Mouse (Mus musculus): ENCODE results near the gene Cacna1a. TPM values are rescaled to one million over a fixed set of nuclear protein-coding genes. Genes with fewer than 3 reads are reported as not detected.

Gene Cacna1a
- total and polyA plus RNA-seq, 2 experiments from 2014 or later: 8.6 to 31.1 TPM

DNA sequence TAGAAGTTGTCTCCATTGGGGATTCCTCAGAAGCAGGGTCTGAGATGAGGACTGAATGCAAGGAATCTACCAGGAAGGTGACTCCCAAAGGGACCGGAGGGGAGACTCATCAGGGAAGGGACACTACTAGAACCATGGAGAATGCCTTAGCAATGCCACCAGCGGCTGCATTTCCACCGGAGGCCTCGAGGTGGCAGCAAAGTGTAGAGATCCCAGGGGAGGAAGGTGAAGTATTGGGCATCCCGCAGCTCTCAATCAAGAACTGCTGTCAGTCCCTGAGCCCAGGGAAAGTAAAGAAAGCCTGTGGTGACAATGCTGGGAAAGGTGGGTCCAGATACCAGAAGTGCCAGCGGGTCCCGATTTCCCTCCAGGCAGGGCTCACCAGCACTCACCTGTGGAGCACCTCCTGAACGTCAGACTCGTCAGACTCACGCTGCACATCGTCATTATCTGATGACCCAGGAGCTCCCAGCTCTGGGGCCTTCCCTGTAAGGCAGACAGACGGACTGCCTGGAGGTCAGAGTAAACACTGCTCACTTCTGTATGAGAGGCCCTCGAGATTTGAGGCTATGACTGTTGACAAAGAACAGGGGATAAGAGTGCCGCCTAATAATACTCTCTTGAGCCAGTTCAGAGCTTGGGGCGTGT, 203.9 kb downstream of the Cacna1a start:
- Histone ChIP-seq H3K27me3 (ENCODE audit: insufficient read depth, low read length) (no peaks in the 10 kb centered on the region), H3K36me3 (ENCODE audit: insufficient read depth) (peaks cover 33% of the 10 kb centered on the region; the same call in 1 of the 2 replicates), H3K9me3 (ENCODE audit: low read length) (no peaks in the 10 kb centered on the region), H3K4me2 (ENCODE audit: low read depth) (no peak overlapping the region), H3K4me1 (ENCODE audit: insufficient read depth) (no peaks in the 10 kb centered on the region), H3K27ac (ENCODE audit: low read depth, low read length) (no peak overlapping the region), H3K4me3 (ENCODE audit: low read depth, low read length) (no peak overlapping the region), H3K9ac (no peak overlapping the region)
- peak; percentile 87 for DNase-seq
- 31% methylated on average over 15 of the region's 15 CpGs for WGBS
- peak; percentile 92 for TF ChIP-seq CTCF (IDR thresholded peaks at IDR 0.05; ENCODE audit: low read depth)
- ATAC-seq: peak; percentile 54

DNA sequence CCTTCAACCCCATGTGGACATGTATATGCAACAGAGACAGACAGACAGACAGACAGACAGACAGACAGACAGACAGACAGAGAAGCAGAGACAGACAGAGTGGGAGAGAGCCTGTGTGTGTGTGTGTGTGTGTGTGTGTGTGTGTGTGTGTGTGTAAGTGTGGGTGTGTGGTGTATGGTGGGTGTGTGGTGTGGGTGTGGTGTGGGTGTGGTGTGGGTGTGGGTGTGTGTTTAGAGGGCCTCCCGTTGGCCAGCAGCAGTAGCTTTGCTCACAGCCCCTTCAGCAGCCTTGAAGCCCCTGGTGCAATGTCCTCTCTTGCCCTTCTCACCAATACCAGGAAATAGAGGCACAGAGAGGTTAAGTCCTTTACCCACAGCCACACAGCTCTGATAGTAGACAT, 204.9 kb downstream of the Cacna1a start:
- Histone ChIP-seq H3K4me3 (ENCODE audit: low read depth, low read length) (no peak overlapping the region), H3K27me3 (ENCODE audit: insufficient read depth, low read length) (no peaks in the 10 kb centered on the region), H3K4me2 (ENCODE audit: low read depth) (no peak overlapping the region), H3K27ac (ENCODE audit: low read depth, low read length) (no peak overlapping the region), H3K9me3 (ENCODE audit: low read length) (no peaks in the 10 kb centered on the region), H3K9ac (no peak overlapping the region), H3K36me3 (ENCODE audit: insufficient read depth) (peaks cover 23% of the 10 kb centered on the region; the same call in 1 of the 2 replicates), H3K4me1 (ENCODE audit: insufficient read depth) (no peaks in the 10 kb centered on the region)
- WGBS: 89% methylated on average over 1 of the region's 1 CpGs
- no peak for DNase-seq
- no peak for ATAC-seq
- TF ChIP-seq CTCF (IDR thresholded peaks at IDR 0.05; ENCODE audit: low read depth): no peak

DNA sequence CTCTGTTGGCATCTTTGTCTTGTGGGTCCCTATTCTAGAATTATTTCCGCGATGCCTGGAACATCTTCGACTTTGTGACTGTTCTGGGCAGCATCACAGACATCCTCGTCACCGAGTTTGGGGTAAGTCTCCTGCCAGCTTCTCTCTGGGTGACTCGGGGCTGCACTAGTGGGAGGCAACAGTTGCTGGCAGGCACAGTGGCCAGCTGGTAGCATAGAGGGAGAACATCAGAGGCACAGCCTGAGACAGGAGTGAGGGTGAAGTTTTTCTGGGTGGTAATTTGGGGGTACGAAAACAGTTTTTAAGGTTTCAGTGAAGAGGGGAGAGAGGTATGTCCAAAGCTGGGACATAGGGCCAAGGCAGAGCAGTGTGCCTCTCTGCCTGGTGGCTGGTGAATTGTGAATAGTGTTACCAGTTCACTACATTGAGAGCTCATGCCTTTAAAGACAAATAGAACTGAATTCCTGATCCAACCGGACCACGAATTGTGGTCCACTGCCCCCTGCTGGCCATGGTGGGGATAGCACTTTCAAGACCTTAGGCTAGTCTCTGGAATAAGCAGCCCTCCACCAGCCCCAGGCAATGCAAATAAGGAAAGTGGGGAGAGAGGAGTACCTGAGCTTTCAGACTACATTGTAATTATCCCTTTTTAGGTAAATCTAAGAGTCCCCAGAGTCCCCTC, 206.0 kb downstream of the Cacna1a start:
- Histone ChIP-seq H3K9me3 (ENCODE audit: low read length) (no peaks in the 10 kb centered on the region), H3K4me3 (ENCODE audit: low read depth, low read length) (no peak overlapping the region), H3K4me1 (ENCODE audit: insufficient read depth) (no peaks in the 10 kb centered on the region), H3K9ac (no peak overlapping the region), H3K36me3 (ENCODE audit: insufficient read depth) (peaks cover 15% of the 10 kb centered on the region; the same call in 1 of the 2 replicates), H3K4me2 (ENCODE audit: low read depth) (no peak overlapping the region), H3K27ac (ENCODE audit: low read depth, low read length) (peak overlapping the region; percentile 64), H3K27me3 (ENCODE audit: insufficient read depth, low read length) (no peaks in the 10 kb centered on the region)
- ATAC-seq: peak; percentile 57
- peak; percentile 88 for DNase-seq
- TF ChIP-seq CTCF (IDR thresholded peaks at IDR 0.05; ENCODE audit: low read depth): peak; percentile 90
- 55% methylated on average over 9 of the region's 9 CpGs for WGBS

DNA sequence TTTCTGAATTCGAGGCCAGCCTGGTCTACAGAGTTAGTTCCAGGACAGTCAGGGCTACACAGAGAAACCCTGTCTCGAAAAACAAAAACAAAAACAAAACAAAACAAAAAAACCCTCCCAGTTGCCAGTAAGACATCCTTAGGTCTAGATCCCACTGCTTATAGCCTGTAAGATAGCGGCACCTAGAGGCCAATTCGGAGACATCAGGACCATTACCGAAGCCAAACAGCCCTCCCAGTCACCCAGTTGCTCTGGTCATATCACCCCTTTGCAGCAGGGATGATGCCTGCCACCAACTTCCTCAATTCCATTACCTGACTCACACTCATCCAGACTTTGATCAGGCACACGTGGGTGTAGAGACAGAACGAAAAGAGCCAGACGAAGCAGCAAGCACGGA, 207.4 kb downstream of the Cacna1a start:
- peak; percentile 67 for DNase-seq
- Histone ChIP-seq H3K9ac (no peak overlapping the region), H3K36me3 (ENCODE audit: insufficient read depth) (0 out of 2 replicates have a peak, but pooled peaks cover 5% of the 10 kb centered on the region), H3K27me3 (ENCODE audit: insufficient read depth, low read length) (no peaks in the 10 kb centered on the region), H3K4me2 (ENCODE audit: low read depth) (no peak overlapping the region), H3K27ac (ENCODE audit: low read depth, low read length) (no peak overlapping the region), H3K9me3 (ENCODE audit: low read length) (no peaks in the 10 kb centered on the region), H3K4me3 (ENCODE audit: low read depth, low read length) (no peak overlapping the region), H3K4me1 (ENCODE audit: insufficient read depth) (peaks cover 6% of the 10 kb centered on the region; the same call in 1 of the 2 replicates)
- peak; percentile 78 for TF ChIP-seq CTCF (IDR thresholded peaks at IDR 0.05; ENCODE audit: low read depth)
- WGBS: 25% methylated on average over 9 of the region's 9 CpGs
- peak; percentile 40; the same call in 1 of the 2 replicates for ATAC-seq

DNA sequence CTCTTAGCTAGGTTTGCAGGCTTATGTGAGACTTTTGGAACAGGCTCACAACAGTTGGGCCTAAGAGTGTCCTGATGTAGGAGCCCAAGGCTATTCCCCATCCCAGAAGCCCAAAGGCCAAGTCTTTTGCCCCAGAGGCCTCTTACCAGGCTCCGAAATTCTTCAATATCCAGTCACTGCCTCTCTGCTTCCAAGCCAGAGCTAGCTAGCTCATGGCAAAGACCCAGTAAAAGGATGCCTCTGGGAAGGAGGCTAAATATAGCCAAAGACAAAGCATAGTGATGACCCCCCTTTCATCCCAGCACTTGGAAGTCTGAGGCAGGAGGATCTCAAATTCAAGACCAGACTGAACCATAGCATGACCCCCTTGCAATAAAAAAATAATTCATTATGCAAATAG, 211.2 kb downstream of the Cacna1a start:
- ATAC-seq (no peak), DNase-seq (no peak)
- TF ChIP-seq CTCF (IDR thresholded peaks at IDR 0.05; ENCODE audit: low read depth): no peak
- H3K36me3 ChIP-seq (ENCODE audit: insufficient read depth): no peaks in the 10 kb centered on the region; the same call in 1 of the 2 replicates
- H3K4me3 ChIP-seq (ENCODE audit: low read depth, low read length): no peak overlapping the region
- no peaks in the 10 kb centered on the region for H3K9me3 ChIP-seq (ENCODE audit: low read length)
- no peak overlapping the region for H3K27ac ChIP-seq (ENCODE audit: low read depth, low read length)
- no peaks in the 10 kb centered on the region for H3K27me3 ChIP-seq (ENCODE audit: insufficient read depth, low read length)
- H3K9ac ChIP-seq: no peak overlapping the region
- H3K4me2 ChIP-seq (ENCODE audit: low read depth): no peak overlapping the region
- peaks cover 7% of the 10 kb centered on the region; the same call in 1 of the 2 replicates for H3K4me1 ChIP-seq (ENCODE audit: insufficient read depth)
- whole genome bisulfite sequencing: 100% methylated on average over 1 of the region's 1 CpGs

DNA sequence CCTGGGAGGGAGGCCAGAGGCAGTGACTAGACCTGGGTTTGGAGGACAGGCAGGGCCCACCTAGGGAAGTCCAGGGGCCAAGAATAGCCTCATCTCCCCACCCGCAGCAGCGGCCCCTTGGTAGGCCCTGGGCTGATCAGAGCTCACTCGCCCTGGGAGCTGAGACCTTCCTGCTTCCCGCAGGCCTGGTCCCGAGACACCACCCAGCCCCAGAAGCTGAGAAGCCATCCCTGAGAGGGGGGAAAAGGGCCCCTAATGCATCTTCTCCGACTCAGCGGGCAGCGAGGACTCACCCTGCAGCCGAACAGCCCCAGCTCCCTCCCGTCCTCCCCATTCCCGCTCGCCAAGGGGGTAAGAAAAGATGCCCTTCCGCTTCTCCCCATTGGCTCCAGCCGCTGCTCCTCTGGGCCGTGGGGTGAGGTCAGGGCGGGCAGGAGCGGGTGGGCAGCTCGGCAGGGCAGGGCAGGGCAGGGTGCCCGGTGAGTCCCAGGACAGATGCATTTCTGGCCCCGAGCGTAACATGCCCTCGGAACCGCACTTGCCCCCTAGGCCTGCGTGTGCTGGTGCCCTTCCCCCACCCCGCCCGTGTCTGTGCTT, 212.2 kb downstream of the Cacna1a start:
- Histone ChIP-seq H3K4me2 (ENCODE audit: low read depth) (peak overlapping the region; percentile 51), H3K9ac (peak overlapping the region; percentile 53), H3K27me3 (ENCODE audit: insufficient read depth, low read length) (no peaks in the 10 kb centered on the region), H3K4me1 (ENCODE audit: insufficient read depth) (peaks cover 7% of the 10 kb centered on the region; the same call in 1 of the 2 replicates), H3K36me3 (ENCODE audit: insufficient read depth) (no peaks in the 10 kb centered on the region; the same call in 1 of the 2 replicates), H3K4me3 (ENCODE audit: low read depth, low read length) (peak overlapping the region; percentile 17), H3K27ac (ENCODE audit: low read depth, low read length) (no peak overlapping the region), H3K9me3 (ENCODE audit: low read length) (no peaks in the 10 kb centered on the region)
- ATAC-seq: peak; percentile 42
- TF ChIP-seq CTCF (IDR thresholded peaks at IDR 0.05; ENCODE audit: low read depth): no peak
- 11% methylated on average over 26 of the region's 26 CpGs for WGBS
- no peak for DNase-seq
